Mouse (Mus musculus): ENCODE measurements at regions not wholly inside any gene's neighbourhood (a gene's known extent, or its start where the extent isn't known, plus 50 kb on each side); places are given as distances from the start of the nearest gene placed in this dataset.
A peak's percentile ranks its signal among the peaks of the same experiment; 100 is the strongest.
"Not testable (repeated sequence)": the region's sequence is repeated elsewhere in the genome, so short reads cannot be mapped to it uniquely, and the experiment has no call there.

- DNase-seq (ENCODE audit: low read depth): no peak
Measured at GRCm38 (mm10) chr16:12802651-12803050, 306.8 kb upstream of the Ercc4 start.

- DNase-seq (ENCODE audit: low read depth): no peak
Measured at GRCm38 (mm10) chr16:12807351-12807871, 302.1 kb upstream of the Ercc4 start.

GRCm38 (mm10) chr16:12811088-12811487 lies 298.4 kb upstream of the Ercc4 start:
- peak; percentile 16 for DNase-seq (ENCODE audit: low read depth)

GRCm38 (mm10) chr16:12824646-12825045 lies 284.8 kb upstream of the Ercc4 start:
- DNase-seq (ENCODE audit: low read depth): no peak

- DNase-seq (ENCODE audit: low read depth): peak; percentile 5
Measured at GRCm38 (mm10) chr16:12826222-12826621, 283.3 kb upstream of the Ercc4 start.

GRCm38 (mm10) chr16:12831308-12831707 lies 278.2 kb upstream of the Ercc4 start:
- DNase-seq (ENCODE audit: low read depth): not testable (repeated sequence)

GRCm38 (mm10) chr16:12856356-12856755 lies 253.1 kb upstream of the Ercc4 start:
- no peak for DNase-seq (ENCODE audit: low read depth)

- no peak for DNase-seq (ENCODE audit: low read depth)
Measured at GRCm38 (mm10) chr16:12859714-12860355, 249.6 kb upstream of the Ercc4 start.

- no peak for DNase-seq (ENCODE audit: low read depth)
Measured at GRCm38 (mm10) chr16:12862561-12862960, 246.9 kb upstream of the Ercc4 start.

GRCm38 (mm10) chr16:12878326-12878725 lies 231.2 kb upstream of the Ercc4 start:
- DNase-seq (ENCODE audit: low read depth): not testable (repeated sequence)

- no peak for DNase-seq (ENCODE audit: low read depth)
Measured at GRCm38 (mm10) chr16:12880011-12880410, 229.5 kb upstream of the Ercc4 start.

- DNase-seq (ENCODE audit: low read depth): no peak
Measured at GRCm38 (mm10) chr16:12880481-12880880, 229.0 kb upstream of the Ercc4 start.

- no peak for DNase-seq (ENCODE audit: low read depth)
Measured at GRCm38 (mm10) chr16:12882690-12883089, 226.8 kb upstream of the Ercc4 start.

- DNase-seq (ENCODE audit: low read depth): no peak
Measured at GRCm38 (mm10) chr16:12884556-12884955, 224.9 kb upstream of the Ercc4 start.

GRCm38 (mm10) chr16:12886127-12886526 lies 223.4 kb upstream of the Ercc4 start:
- DNase-seq (ENCODE audit: low read depth): peak; percentile 44

GRCm38 (mm10) chr16:12887381-12887780 lies 222.1 kb upstream of the Ercc4 start:
- no peak for DNase-seq (ENCODE audit: low read depth)

- no peak for DNase-seq (ENCODE audit: low read depth)
Measured at GRCm38 (mm10) chr16:12890094-12890493, 219.4 kb upstream of the Ercc4 start.

GRCm38 (mm10) chr16:12890545-12890944 lies 218.9 kb upstream of the Ercc4 start:
- DNase-seq (ENCODE audit: low read depth): no peak

GRCm38 (mm10) chr16:12892658-12893305 lies 216.7 kb upstream of the Ercc4 start:
- no peak for DNase-seq (ENCODE audit: low read depth)

GRCm38 (mm10) chr16:12897267-12897666 lies 212.2 kb upstream of the Ercc4 start:
- no peak for DNase-seq (ENCODE audit: low read depth)

- DNase-seq (ENCODE audit: low read depth): no peak
Measured at GRCm38 (mm10) chr16:12900670-12901069, 208.8 kb upstream of the Ercc4 start.

- DNase-seq (ENCODE audit: low read depth): no peak
Measured at GRCm38 (mm10) chr16:12901096-12901995, 208.1 kb upstream of the Ercc4 start.

- no peak for DNase-seq (ENCODE audit: low read depth)
Measured at GRCm38 (mm10) chr16:12901996-12902319, 207.5 kb upstream of the Ercc4 start.
